Mouse (Mus musculus): Measurements from ENCODE around the gene Hepacam2. TPM values are rescaled to one million over a fixed set of nuclear protein-coding genes. Genes with fewer than 3 reads are reported as not detected.
"Not testable (repeated sequence)": the region's sequence is repeated elsewhere in the genome, so short reads cannot be mapped to it uniquely, and the experiment has no call there.

The Hepacam2 gene
- total RNA-seq, 2 experiments from 2014 or later, result 0.43 to 0.91 TPM

DNA sequence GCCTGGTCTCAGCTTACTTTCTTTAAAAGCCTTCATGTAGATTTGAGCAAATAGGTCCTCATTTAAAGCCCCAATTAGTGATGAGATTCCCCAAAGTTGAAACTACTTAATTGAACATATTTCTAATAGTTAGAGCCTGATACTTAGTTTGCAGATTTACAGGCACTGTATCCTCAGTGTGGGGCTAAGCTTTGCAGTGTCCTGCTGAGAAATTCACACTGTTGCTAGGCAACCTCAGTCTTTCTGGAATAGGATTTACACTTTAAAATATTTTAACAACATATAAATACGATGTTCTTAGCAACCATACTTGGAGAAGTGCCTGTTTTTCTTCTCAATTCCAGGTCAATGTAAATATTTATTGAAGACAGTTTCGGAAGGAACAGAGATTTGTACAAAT lies 21.8 kb downstream of the Hepacam2 start:
- intact Hi-C loops (cut with DNase I), result no loop called here
- no peak for DNase-seq (ENCODE audit: low spot score in 2 of 2)

DNA sequence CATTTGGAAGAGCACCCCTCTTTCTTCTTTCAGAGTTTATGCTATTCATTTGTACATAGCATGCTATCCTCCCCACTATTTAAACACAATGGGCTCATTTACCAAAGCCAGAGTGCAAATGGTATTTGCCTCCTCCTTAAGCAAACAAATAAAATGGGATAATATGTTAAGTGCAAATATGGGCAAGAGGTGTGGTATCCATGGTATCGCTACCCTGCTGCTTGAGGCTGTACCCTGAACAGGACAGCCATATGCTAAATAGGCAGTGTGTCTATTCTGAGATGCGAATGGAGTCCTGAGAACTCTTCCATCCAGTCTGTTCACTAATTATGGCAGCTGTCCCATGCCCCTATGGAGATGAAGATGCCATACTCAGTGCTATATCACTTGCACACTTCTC lies 27.4 kb downstream of the Hepacam2 start:
- intact Hi-C loops (cut with DNase I), result no loop called here
- DNase-seq (ENCODE audit: low spot score in 2 of 2), result no peak

DNA sequence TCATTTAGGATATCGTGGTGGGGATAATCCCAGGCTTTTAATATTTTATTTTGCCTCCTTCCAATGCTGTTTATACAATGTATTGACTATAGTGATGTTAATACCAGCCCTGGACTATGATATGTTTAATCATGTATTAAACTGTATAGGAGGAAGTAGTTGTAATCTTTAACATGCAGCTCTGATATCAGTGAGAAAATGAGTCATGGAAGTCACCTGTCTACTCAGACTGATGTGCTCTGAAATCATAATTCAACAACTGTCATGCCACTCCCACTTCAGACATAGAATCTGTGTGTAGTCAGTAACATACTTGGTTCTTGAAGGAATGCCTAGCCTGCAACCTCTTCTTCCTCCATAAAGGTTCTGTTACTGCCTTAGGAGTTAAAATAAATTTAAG lies 29.5 kb downstream of the Hepacam2 start:
- no peak for DNase-seq (ENCODE audit: low spot score in 2 of 2)
- intact Hi-C loops (cut with DNase I), result no loop called here

DNA sequence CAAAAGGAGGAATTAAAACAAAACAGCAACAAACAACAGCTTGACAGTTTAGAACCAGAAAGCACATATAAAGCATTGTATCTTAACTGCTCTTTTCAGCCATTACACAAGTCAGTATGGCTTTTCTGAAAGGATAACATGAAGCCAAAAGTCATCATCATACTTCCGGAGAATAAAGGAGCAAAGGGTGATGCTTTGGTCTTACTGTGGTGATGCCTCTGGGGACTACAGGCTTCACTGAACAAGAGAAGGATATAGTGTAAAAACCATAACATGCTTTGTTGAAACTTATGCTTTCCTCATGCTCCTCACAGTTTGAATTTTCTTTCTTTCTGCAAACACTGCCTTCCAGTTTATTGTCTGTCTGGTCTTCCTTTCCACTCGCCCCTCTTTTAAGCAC lies 34.5 kb downstream of the Hepacam2 start:
- no peak for DNase-seq (ENCODE audit: low spot score in 2 of 2)
- intact Hi-C loops (cut with DNase I), result no loop called here

GRCm38 (mm10) chr6:3463026-3463425 lies 35.1 kb downstream of the Hepacam2 start:
- no peak for DNase-seq (ENCODE audit: low spot score in 2 of 2)
- intact Hi-C loops (cut with DNase I), result no loop called here

- DNase-seq (ENCODE audit: low spot score in 2 of 2), result no peak
- intact Hi-C loops (cut with DNase I), result no loop called here
Measured at GRCm38 (mm10) chr6:3455944-3456536, 42.1 kb downstream of the Hepacam2 start.

DNA sequence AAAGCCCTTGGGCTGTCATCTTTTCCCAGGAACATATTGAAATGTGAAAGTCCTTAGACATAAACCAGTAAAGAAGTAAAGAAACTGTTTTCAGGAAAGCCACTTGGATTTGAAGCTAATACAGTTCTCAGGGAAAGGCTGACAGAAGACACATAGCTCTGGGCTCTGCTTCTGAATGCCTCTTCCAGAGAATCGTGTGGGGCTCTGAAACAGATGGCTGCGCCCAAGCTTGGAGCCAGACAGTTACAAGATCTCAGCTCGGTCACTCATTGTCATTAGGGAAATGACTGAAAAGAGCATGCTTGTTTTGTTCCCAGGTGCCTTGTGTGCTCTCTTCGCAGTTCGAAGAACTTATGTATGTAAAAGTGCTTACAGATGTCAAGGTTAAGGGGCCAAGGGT lies 43.7 kb downstream of the Hepacam2 start:
- intact Hi-C loops (cut with DNase I), result no loop called here
- DNase-seq (ENCODE audit: low spot score in 2 of 2), result no peak

- intact Hi-C loops (cut with DNase I), result loop anchor here (2.0 kb wide), 1 partner anchor 49 kb away; no protein-coding TSS in a partner anchor
- peak; percentile 16 to 42 for DNase-seq (ENCODE audit: low spot score in 2 of 2)
Measured at GRCm38 (mm10) chr6:3447404-3447803, 50.7 kb downstream of the Hepacam2 start.

DNA sequence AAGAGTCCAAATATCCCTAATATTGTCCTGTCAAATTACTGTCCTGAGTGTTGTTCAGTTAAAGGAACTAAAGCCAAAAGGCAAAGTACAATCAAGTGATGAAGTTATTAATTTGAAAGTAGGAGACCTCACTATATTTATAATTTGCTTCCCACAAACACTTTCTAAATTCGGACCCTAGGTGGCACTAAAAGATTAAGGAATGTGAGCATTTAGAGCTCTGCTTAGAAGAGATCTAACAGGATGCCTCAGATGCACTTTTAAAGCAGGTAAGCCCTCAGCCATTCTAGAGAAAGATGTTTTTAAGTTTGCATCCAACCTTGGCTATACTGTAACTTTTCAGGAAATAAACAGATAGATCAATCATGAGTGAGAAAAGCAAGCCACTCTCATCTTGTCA lies 54.2 kb downstream of the Hepacam2 start:
- intact Hi-C loops (cut with DNase I), result no loop called here

GRCm38 (mm10) chr6:3436087-3436486 lies 62.0 kb downstream of the Hepacam2 start:
- intact Hi-C loops (cut with DNase I), result no loop called here

More for the DNA sequence above, 54.2 kb downstream of the Hepacam2 start:
- DNase-seq (ENCODE audit: low spot score in 2 of 2), result no peak

GRCm38 (mm10) chr6:3430976-3431375 lies 67.1 kb downstream of the Hepacam2 start:
- DNase-seq (ENCODE audit: low spot score in 2 of 2), result not testable (repeated sequence)
- intact Hi-C loops (cut with DNase I), result loop anchor here (1.0 kb wide), 1 partner anchor 42 kb away; no protein-coding TSS in a partner anchor

More at GRCm38 (mm10) chr6:3436087-3436486, 62.0 kb downstream of the Hepacam2 start:
- no peak for DNase-seq (ENCODE audit: low spot score in 2 of 2)

DNA sequence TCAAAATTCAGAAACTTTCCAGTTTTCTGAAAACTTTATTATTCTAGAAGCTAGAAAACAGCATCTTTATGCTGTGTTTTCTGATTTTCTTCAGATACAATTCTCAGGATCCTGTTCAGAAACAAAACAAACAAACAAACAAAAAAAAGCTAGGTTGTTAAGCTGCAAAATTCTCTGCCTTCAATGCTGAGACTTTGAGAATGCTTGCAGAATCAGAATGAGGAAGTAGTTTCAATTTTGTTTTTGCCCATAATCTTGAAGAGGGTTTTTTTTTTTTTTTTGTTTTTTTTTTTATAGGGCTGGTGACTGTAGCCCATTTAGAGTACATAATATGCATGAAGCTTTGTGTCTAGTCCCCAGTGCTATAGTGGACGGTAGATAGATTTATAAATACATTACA lies 71.1 kb downstream of the Hepacam2 start:
- intact Hi-C loops (cut with DNase I), result loop anchor here (2.0 kb wide), 1 partner anchor 38 kb away; no protein-coding TSS in a partner anchor
- no peak for DNase-seq (ENCODE audit: low spot score in 2 of 2)

DNA sequence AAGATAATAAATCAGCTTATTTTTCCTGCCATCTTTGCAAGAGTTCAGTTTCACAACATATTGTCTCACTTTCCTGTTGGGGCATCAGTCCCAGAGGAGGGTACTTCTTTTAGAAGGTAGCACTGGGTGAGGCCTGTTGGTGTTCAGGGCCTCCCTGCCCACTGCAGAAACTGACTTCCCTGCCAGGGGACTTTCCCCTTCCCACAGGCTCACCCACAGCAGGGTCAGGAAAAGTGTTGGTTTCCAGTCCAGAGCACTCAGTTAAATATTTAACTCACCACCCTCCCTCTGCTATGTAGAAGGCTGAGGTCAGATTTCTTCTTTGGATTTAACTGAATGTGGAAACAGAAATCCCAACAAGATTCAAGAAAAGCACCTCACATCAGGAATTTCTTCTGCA lies 72.8 kb downstream of the Hepacam2 start:
- intact Hi-C loops (cut with DNase I); DNase-seq (ENCODE audit: low spot score in 2 of 2): not testable (repeated sequence)

GRCm38 (mm10) chr6:3424613-3425277 lies 73.4 kb downstream of the Hepacam2 start:
- intact Hi-C loops (cut with DNase I), result not testable (repeated sequence)

More at GRCm38 (mm10) chr6:3424613-3425277, 73.4 kb downstream of the Hepacam2 start:
- DNase-seq (ENCODE audit: low spot score in 2 of 2), result not testable (repeated sequence)

Other genes with a start within 250 kb of the Hepacam2 start
- gene Samd9l, start 98.7 kb downstream of the Hepacam2 start, total RNA-seq (2021), result 1 to 10 TPM; 3.6 to 4.9 TPM
- gene Vps50, start 84 bp upstream of the Hepacam2 start, total RNA-seq (2021), result 10 to 100 TPM; 55.0 to 57.5 TPM